Mouse (Mus musculus) embryonic facial prominence, embryonic 14.5 days (tissue): ENCODE results near the gene Tspan1. TPM values are rescaled to one million over a fixed set of nuclear protein-coding genes. Genes with fewer than 3 reads are reported as not detected.

Experiments
- ATAC-seq: fragments of 200-750 bp; cut with Nextera tagmentation; 2 replicates; pipeline ENCODE4 v1.8.0; 2017; ENCODE audit warnings: low read depth, moderate number of reproducible peaks, moderate TSS enrichment
- DNase-seq: peaks from one replicate; pipeline ENCODE4 v3.0.0-alpha.2; 2015; ENCODE audit warnings: low spot score
- H3K27ac ChIP-seq: fragments of 300-500 bp; sonication (generic); replicated peaks from 2 replicates; pipeline ENCODE4 v1.5.1; 2014; ENCODE audit warnings: low read depth, mild to moderate bottlenecking, low read length, moderate library complexity
- H3K27me3 ChIP-seq: fragments of 300-500 bp; sonication (generic); replicated peaks from 2 replicates; pipeline ENCODE4 v1.6.1; 2014; ENCODE audit warnings: low read length; ENCODE audit not compliant: control insufficient read depth, insufficient read depth
- H3K36me3 ChIP-seq: fragments of 300-500 bp; sonication (generic); 2 replicates; pipeline ENCODE4 v1.6.1; 2014; ENCODE audit warnings: low read length, mixed read lengths; ENCODE audit not compliant: control insufficient read depth, insufficient read depth
- H3K4me1 ChIP-seq: fragments of 300-500 bp; sonication (generic); 2 replicates; pipeline ENCODE4 v1.6.1; 2014; ENCODE audit warnings: antibody characterized with exemption, low read length; ENCODE audit not compliant: control insufficient read depth, insufficient read depth
- H3K4me2 ChIP-seq: fragments of 300-500 bp; sonication (generic); 2 replicates; pipeline ENCODE4 v1.6.1; 2014; ENCODE audit warnings: low read depth, mild to moderate bottlenecking, low read length, moderate library complexity, mixed read lengths
- H3K4me3 ChIP-seq: fragments of 300-500 bp; sonication (generic); 2 replicates; pipeline ENCODE4 v1.5.1; 2014; ENCODE audit warnings: low read depth, mild to moderate bottlenecking, low read length
- H3K9ac ChIP-seq: fragments of 300-500 bp; sonication (generic); 2 replicates; pipeline ENCODE4 v1.6.1; 2014; ENCODE audit warnings: low read depth, mild to moderate bottlenecking, low read length, moderate library complexity, mixed read lengths
- H3K9me3 ChIP-seq: fragments of 300-500 bp; sonication (generic); 2 replicates; pipeline ENCODE4 v1.6.1; 2016; ENCODE audit warnings: low read length; ENCODE audit not compliant: control insufficient read depth
- WGBS: fragments of 180-500 bp; shearing (Covaris S2); extraction: QIAGEN DNeasy Blood & Tissue Kit; methylation state at CpG from one replicate; pipeline ENCODE4 v1.1.7; 2014; 5-methylcytosine and 5-hydroxymethylcytosine counted together
- polyA plus RNA-seq: library from polyadenylated mRNA; unstranded; fragments of >200 nt; fragmentation: Nextera tagmentation; extraction: Ambion mirVana; gene quantifications from 2 replicates; pipeline ENCODE4 v1.2.1, GENCODE M21; 2014

Tspan1 gene
- polyA plus RNA-seq: 1.7 and 4.0 TPM in 2 replicates

DNA sequence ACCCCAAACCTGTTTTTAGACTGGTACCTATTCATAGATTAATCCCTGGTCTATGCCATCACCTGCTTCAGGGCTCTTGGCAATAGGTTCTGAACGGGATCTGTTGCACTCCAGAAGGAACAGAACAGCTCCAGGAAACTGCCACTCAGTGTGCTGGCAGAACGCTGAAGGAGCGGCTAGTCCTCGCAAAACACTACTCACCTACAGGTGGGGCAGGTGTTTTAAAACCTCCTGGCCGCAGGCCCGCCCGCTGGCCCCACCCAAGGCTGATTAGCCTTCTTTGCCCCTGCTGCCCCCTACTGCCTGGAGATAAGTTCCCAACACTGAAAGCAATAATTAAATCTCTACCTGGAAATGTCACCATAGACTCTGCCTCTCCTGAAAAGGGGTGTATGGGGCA is at the start of gene Tspan1:
TSS of gene Tspan1 (minus strand) at position 198 of the 400 bp plus-strand sequence.
- Histone ChIP-seq H3K27ac (no peak within 1 kb of the TSS), H3K4me1 (peaks cover 5% of the 10 kb centered on the region; the same call in 1 of the 2 replicates), H3K36me3 (no peaks in the 10 kb centered on the region), H3K4me3 (no peak within 1 kb of the TSS), H3K9ac (no peak within 1 kb of the TSS), H3K9me3 (no peaks in the 10 kb centered on the region), H3K4me2 (no peak within 1 kb of the TSS), H3K27me3 (no peaks in the 10 kb centered on the region)
- peak; percentile 28; the same call in 1 of the 2 replicates for ATAC-seq
- DNase-seq: peak; percentile 53
- 32% methylated on average over 7 of the region's 7 CpGs for WGBS

DNA sequence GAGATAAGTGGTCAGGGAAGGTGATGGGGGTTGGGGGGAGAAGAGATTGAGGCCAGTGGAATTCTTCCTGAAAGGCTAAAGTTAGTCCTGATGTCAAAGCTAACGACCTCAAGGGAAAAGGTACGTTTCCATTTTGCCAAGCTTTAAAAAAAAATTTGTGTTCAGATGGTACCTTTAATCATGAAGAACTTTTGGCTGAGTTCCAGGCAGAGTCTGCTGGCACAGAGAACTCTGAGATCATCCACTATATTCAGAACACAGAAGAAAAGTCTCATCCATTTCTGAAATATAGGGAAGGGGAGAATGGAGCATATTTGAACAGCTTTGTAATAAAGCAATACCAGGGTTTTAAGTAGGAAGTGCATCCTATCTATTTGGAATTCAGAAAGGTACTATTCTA is 49.6 kb upstream of the Tspan1 start:
- DNase-seq: peak; percentile 45
- Histone ChIP-seq H3K27me3 (no peaks in the 10 kb centered on the region), H3K4me3 (no peak overlapping the region), H3K9me3 (no peaks in the 10 kb centered on the region), H3K27ac (no peak overlapping the region), H3K4me2 (no peak overlapping the region), H3K4me1 (no peaks in the 10 kb centered on the region), H3K9ac (no peak overlapping the region), H3K36me3 (no peaks in the 10 kb centered on the region)
- ATAC-seq: no peak
- WGBS: 28% methylated on average over 2 of the region's 2 CpGs

DNA sequence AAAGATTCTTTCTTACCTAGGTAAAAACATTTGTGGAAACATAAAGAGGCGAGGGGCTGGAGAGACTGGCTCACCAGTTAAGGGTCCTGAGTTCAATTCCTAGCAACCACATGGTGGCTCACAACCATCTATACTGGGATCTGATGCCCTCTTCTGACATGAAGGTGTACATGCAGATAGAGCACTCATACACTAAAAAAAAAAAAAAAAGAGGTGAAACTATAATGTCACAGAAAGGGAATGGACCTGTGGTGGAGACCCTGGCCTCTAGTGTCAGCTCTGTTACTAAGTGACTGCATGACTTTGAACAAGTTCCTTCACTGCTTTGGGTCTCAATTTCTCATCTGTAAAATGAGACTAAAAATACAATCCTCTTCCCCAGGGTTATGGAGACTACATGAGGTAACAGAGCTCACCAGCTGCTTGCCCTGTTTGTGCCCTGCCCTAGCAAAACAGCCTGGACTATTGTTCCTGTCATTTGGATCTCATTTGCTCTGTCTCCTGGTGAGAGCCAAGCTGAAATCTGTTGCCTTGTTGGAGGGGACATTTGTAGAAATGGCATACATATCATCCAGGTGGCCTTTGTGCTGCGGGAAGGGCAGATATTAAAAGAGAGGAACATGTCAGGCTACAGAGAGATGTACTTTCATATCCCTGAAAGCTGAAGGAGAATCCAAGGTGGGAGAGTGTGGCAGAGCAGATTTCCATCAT is 48.6 kb upstream of the Tspan1 start:
- no peaks in the 10 kb centered on the region for H3K4me1 ChIP-seq
- DNase-seq (no peak), ATAC-seq (no peak)
- no peak overlapping the region for H3K4me2 ChIP-seq
- H3K9me3 ChIP-seq: no peaks in the 10 kb centered on the region
- H3K36me3 ChIP-seq: no peaks in the 10 kb centered on the region
- H3K4me3 ChIP-seq: no peak overlapping the region
- 85% methylated on average over 2 of the region's 2 CpGs for WGBS
- no peak overlapping the region for H3K9ac ChIP-seq
- no peaks in the 10 kb centered on the region for H3K27me3 ChIP-seq
- H3K27ac ChIP-seq: no peak overlapping the region

DNA sequence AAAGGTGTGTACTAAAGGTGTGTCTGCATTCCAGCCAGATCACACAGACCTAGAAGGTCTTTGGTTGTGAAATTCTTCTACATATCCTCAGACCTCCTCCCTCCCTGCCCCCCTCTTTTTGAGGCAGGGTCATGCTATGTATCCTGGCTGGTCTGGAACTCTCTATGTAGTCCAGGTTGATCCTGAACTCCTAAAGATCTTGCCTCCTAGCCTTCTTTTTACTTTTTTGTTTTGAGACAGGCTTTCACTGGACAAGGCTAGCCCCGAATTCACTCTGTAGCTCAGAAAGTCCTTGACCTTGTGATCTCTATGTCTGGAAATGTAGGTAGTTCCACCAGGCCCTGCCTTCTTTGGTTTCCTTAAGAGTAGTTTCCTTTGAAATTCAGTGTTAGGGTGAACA is 41.5 kb upstream of the Tspan1 start:
- no peak overlapping the region for H3K27ac ChIP-seq
- no peaks in the 10 kb centered on the region for H3K4me1 ChIP-seq
- H3K4me3 ChIP-seq: no peak overlapping the region
- WGBS: 91% methylated on average over 1 of the region's 1 CpGs
- ATAC-seq (no peak), DNase-seq (no peak)
- no peaks in the 10 kb centered on the region for H3K27me3 ChIP-seq
- no peaks in the 10 kb centered on the region for H3K9me3 ChIP-seq
- H3K36me3 ChIP-seq: no peaks in the 10 kb centered on the region
- H3K4me2 ChIP-seq: no peak overlapping the region
- no peak overlapping the region for H3K9ac ChIP-seq

DNA sequence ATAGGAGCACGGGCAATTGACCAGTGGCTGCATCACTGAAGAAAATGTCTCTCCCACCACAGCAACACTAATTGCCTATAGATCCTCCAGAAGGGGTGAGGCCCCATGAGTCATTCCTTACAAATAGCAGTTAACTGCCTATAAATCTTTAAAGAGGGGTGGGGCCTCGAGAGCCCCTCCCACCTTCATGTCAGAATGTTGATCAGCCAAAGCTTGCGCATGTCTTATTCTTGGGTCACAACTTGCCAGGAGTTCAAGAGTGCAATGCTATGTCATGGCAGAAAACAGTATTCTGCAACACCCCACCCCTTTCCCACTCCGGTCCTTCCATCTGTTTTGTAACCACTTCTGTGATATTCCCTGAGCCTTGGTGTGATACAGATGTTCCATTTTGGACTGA is 39.1 kb upstream of the Tspan1 start:
- no peaks in the 10 kb centered on the region for H3K4me1 ChIP-seq
- DNase-seq (no peak), ATAC-seq (no peak)
- H3K9me3 ChIP-seq: no peaks in the 10 kb centered on the region
- no peak overlapping the region for H3K9ac ChIP-seq
- H3K4me2 ChIP-seq: no peak overlapping the region
- H3K4me3 ChIP-seq: no peak overlapping the region
- 80% methylated on average over 4 of the region's 4 CpGs for WGBS
- H3K36me3 ChIP-seq: no peaks in the 10 kb centered on the region
- H3K27ac ChIP-seq: no peak overlapping the region
- no peaks in the 10 kb centered on the region for H3K27me3 ChIP-seq

DNA sequence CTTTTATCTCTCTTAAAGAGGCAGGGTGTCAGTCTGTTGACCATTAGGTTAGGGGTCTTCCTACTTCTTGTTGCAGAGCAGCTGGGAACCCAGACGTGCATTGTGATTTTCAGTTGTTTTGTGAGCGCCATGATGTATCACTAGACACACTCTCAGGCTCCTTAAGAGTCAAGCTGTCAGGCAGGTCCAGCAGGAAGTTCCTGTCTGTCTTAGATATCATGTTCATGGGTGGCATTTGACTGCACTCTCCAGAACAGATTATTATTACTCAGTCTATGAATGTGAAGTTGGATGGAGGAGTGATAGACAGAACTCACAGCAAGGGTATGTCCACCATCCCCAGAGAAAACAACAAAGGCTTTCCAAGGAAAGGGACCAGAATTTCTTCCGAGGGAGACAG is 37.0 kb upstream of the Tspan1 start:
- H3K4me3 ChIP-seq: no peak overlapping the region
- H3K27ac ChIP-seq: no peak overlapping the region
- H3K9ac ChIP-seq: no peak overlapping the region
- no peaks in the 10 kb centered on the region for H3K36me3 ChIP-seq
- 64% methylated on average over 3 of the region's 3 CpGs for WGBS
- no peak for DNase-seq
- no peaks in the 10 kb centered on the region for H3K4me1 ChIP-seq
- H3K9me3 ChIP-seq: no peaks in the 10 kb centered on the region
- no peak for ATAC-seq
- H3K4me2 ChIP-seq: no peak overlapping the region
- H3K27me3 ChIP-seq: no peaks in the 10 kb centered on the region

DNA sequence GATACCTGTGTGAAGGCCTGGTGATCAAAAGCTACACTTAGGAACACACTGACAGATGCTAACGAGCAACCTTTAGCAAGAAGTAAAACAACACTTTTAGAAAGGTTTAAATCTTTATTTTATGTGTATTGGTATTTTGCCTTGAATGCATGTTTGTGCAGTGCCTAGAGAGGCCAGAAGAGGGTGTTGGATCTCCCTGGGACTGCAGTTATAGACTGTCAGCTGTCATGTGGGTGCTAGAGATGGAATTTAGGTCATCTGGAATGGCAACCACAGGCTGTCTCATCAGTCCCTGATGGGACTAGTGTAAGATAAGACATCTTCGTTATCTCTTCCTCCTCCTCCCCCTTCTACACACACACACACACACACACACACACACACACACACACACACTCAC is 31.0 kb upstream of the Tspan1 start:
- Histone ChIP-seq H3K9me3 (no peaks in the 10 kb centered on the region), H3K27ac (no peak overlapping the region), H3K9ac (no peak overlapping the region), H3K4me3 (no peak overlapping the region), H3K36me3 (no peaks in the 10 kb centered on the region), H3K4me2 (no peak overlapping the region), H3K27me3 (no peaks in the 10 kb centered on the region), H3K4me1 (no peaks in the 10 kb centered on the region)
- WGBS: 78% methylated on average over 2 of the region's 2 CpGs
- no peak for ATAC-seq
- DNase-seq: no peak

DNA sequence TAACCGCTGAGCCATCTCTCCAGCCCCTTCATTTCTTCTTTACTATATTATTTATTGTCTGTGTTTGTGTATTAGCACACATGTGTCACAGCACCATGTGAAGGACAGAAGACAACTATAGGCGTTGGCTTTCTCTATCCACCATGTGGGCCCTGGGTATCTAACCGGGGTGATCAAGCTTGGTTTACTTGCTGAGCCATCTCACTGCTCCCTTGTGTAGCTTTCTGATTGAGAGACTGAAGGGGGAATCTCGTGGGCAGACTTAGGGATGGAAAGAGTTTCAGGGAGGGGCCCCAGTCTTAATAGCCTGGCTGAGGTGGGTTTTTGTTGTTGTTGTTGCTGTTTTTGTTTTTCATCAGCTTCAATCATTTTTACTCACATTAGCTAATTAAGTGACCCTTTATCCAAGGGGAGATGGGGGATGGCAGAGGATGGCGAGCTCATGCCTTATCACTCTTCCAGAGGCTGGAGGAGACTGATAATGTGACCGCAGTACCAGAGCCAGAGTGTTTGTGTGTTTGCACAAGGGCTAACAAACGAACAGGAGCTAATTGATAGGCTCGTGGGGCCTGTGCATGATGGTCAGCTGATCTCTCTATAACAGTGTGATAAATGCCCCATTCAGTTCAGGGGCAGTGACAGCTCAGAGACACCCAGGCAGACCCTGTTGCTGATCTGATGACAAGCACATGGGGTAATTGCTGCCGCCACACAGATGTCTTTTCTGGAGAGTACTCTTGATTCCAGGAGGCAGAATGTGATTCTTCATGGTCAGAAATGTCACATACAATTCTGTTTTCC is 26.4 kb upstream of the Tspan1 start:
- Histone ChIP-seq H3K9ac (no peak overlapping the region), H3K36me3 (no peaks in the 10 kb centered on the region), H3K4me2 (no peak overlapping the region), H3K27me3 (no peaks in the 10 kb centered on the region), H3K9me3 (no peaks in the 10 kb centered on the region), H3K4me1 (no peaks in the 10 kb centered on the region), H3K27ac (no peak overlapping the region), H3K4me3 (no peak overlapping the region)
- WGBS: 62% methylated on average over 9 of the region's 9 CpGs
- ATAC-seq (no peak), DNase-seq (no peak)
